Mouse (Mus musculus): ENCODE measurements around the gene Hivep1. TPM values are rescaled to one million over a fixed set of nuclear protein-coding genes. Genes with fewer than 3 reads are reported as not detected.

Hivep1 gene
- polyA plus RNA-seq, 1 experiment from 2014 or later = 18.5 TPM

GRCm38 (mm10) chr13:42052696-42053541 is 1.1 kb downstream of the Hivep1 start:
- WGBS = under 1% methylated on average over 30 of the region's 41 CpGs
- H3K36me3 ChIP-seq = peaks cover 21% of the 10 kb centered on the region
- H3K4me1 ChIP-seq = peaks cover 29% of the 10 kb centered on the region
- ATAC-seq (ENCODE audit: low FRiP score, low read depth) = peak; percentile 77
- no peaks in the 10 kb centered on the region for H3K27me3 ChIP-seq
- H3K9me3 ChIP-seq = no peaks in the 10 kb centered on the region
- peak overlapping the region; percentile 95 for H3K9ac ChIP-seq (replicated peaks)
- H3K27ac ChIP-seq (replicated peaks) = peak overlapping the region; percentile 98
- peak overlapping the region; percentile 74 for H3K4me2 ChIP-seq (replicated peaks)
- H3K4me3 ChIP-seq = peak overlapping the region; percentile 93

DNA sequence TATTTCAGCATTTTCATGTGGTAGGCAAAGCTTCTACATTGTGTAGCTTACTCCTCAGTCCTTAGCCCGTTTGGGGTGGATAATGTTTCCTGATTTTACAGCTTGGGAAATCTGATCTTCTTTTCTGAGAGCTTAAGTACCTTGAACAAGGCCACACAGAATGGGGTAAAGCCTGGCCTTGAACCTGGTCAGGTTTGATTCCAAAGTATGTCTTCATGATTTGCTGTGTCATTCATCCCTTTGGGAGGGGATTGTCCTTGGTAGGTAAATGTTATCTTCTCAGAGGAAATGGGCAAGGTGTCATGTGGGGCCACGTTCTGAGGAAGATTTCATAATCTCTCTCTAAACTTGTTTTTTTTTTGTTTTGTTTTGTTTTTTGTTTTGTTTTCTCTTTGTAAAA is 1.8 kb downstream of the Hivep1 start:
- Histone ChIP-seq H3K9ac (replicated peaks) (peak overlapping the region; percentile 95), H3K9me3 (no peaks in the 10 kb centered on the region), H3K4me1 (peaks cover 29% of the 10 kb centered on the region), H3K27me3 (no peaks in the 10 kb centered on the region), H3K4me2 (replicated peaks) (peak overlapping the region; percentile 74), H3K27ac (replicated peaks) (peak overlapping the region; percentile 98; the same call in 1 of the 2 replicates), H3K4me3 (peak overlapping the region; percentile 93), H3K36me3 (peaks cover 25% of the 10 kb centered on the region)
- no peak for ATAC-seq (ENCODE audit: low FRiP score, low read depth)
- WGBS = 30% methylated on average over 2 of the region's 2 CpGs

DNA sequence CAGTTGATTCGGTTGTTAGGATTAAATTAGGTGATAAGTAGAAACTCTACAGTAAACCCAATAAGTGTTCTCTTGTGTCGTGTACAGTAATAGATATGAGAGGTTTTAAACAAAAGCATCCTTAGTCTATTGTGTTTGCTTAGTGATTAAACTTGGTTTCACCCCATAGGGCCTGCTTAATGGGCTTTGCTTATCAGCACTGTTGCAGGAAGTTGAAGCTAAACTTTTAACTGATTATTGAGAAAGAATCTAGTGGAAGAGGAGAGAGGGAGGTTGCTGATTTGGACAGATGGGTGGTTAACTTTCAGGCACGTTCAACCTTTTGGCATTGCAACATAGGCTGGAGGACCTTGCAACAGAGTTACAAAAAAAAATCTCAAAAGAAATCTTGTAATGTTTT is 2.3 kb downstream of the Hivep1 start:
- H3K9me3 ChIP-seq = no peaks in the 10 kb centered on the region
- H3K4me3 ChIP-seq = no peak overlapping the region
- no peak overlapping the region for H3K9ac ChIP-seq (replicated peaks)
- H3K4me1 ChIP-seq = peaks cover 24% of the 10 kb centered on the region
- no peak overlapping the region for H3K4me2 ChIP-seq (replicated peaks)
- ATAC-seq (ENCODE audit: low FRiP score, low read depth) = no peak
- H3K36me3 ChIP-seq = peaks cover 28% of the 10 kb centered on the region
- 70% methylated on average over 3 of the region's 3 CpGs for WGBS
- H3K27me3 ChIP-seq = no peaks in the 10 kb centered on the region
- H3K27ac ChIP-seq (replicated peaks) = no peak overlapping the region

DNA sequence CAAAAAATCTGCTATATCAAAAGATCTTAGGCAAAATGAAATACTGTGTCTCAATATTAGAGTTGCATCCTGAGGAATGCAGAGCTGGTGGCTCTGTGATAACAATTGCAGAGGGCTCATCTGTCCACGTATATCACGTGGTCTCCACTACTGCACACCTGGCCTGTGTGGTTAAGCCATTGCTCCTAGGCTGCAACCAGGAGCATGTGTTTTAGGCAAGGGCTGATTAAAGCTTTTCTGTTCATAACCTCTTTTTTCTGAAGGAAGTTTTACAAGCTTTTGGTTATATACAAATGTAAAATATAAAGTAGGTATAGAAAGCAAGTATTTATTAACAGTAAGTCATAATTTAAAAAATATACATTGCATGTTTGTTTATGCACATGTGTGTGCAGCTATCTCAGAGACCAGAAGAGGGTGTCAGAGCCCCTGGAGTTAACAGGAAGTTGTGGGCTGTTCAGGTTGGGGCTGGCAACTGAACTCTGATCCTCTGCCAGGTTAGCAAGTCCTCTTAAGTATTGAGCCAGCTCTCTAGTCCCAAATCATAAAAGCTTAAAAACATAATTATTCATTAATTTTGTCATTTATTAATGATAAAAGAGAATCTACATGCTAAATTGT is 5.0 kb downstream of the Hivep1 start:
- H3K4me2 ChIP-seq (replicated peaks) = no peak overlapping the region
- no peaks in the 10 kb centered on the region for H3K9me3 ChIP-seq
- H3K27me3 ChIP-seq = no peaks in the 10 kb centered on the region
- WGBS = 98% methylated on average over 2 of the region's 2 CpGs
- H3K4me1 ChIP-seq = peaks cover 17% of the 10 kb centered on the region
- ATAC-seq (ENCODE audit: low FRiP score, low read depth) = no peak
- peaks cover 39% of the 10 kb centered on the region for H3K36me3 ChIP-seq
- no peak overlapping the region for H3K4me3 ChIP-seq
- H3K27ac ChIP-seq (replicated peaks) = no peak overlapping the region
- H3K9ac ChIP-seq (replicated peaks) = no peak overlapping the region

DNA sequence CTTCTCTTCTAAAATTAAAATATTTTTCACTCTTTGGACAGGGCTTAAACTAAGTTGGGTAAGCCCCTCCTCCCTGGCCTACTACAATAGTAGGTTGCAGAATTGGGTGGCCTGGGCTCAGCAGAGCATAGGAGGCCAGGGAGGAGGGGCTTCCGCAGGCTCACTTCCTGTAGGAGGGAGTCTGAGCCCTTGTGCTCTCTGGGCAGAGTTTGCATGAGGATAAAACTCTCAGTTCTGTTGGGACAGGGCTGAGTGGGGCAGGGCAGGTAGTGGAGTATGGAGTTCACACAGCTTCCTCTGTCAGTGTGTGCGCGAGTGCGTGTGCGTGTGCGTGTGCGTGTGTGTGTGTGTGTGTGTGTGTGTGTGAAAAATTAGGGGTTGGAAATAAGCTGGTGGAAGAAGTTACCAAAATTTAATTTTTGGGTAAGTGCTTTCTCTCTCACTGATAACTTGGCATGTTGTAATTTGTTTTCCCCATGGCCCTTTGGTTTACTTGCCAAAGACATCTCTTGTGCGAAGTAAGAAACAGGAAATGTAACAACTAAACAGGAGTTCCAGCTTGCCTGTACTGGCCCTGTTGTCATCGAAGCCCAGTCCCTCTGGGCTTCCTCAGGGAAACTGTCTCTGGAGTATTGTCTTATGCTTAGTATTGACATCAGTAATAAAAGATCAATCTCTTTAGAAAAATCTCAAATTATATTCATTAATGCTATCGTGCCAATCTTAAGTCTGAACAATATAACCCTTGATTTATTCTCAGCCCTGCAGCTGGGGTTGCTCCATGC is 9.2 kb downstream of the Hivep1 start:
- no peaks in the 10 kb centered on the region for H3K9me3 ChIP-seq
- ATAC-seq (ENCODE audit: low FRiP score, low read depth) = no peak

DNA sequence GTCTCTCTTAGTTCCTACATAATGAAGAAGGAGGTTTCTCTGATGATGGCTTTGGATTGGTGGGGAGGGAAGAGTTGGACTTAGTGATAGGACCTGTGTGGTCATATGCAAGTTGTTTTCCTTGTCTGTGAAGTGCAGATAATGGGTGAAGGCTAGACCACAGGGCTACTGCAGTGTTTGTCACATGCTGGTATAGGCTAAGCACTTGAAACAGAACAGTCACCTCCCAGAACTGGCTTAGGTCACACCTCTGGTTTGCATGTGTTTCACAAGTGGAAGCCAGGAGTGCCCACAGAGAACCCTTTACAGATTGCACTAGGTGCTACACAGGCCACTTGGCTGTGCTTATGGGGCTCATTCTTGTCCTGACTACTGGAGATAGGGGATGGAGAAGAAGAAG is 12.4 kb downstream of the Hivep1 start:
- Histone ChIP-seq H3K27ac (replicated peaks) (no peak overlapping the region), H3K4me3 (no peak overlapping the region), H3K9me3 (no peaks in the 10 kb centered on the region), H3K36me3 (peaks cover 25% of the 10 kb centered on the region), H3K9ac (replicated peaks) (no peak overlapping the region), H3K27me3 (no peaks in the 10 kb centered on the region), H3K4me1 (no peaks in the 10 kb centered on the region), H3K4me2 (replicated peaks) (no peak overlapping the region)
- no peak for ATAC-seq (ENCODE audit: low FRiP score, low read depth)

More for the DNA sequence above, 9.2 kb downstream of the Hivep1 start:
- Histone ChIP-seq H3K4me1 (no peaks in the 10 kb centered on the region), H3K9ac (replicated peaks) (no peak overlapping the region), H3K4me2 (replicated peaks) (no peak overlapping the region), H3K4me3 (no peak overlapping the region), H3K27ac (replicated peaks) (no peak overlapping the region), H3K36me3 (peaks cover 38% of the 10 kb centered on the region), H3K27me3 (no peaks in the 10 kb centered on the region)
- WGBS = 88% methylated on average over 10 of the region's 10 CpGs

DNA sequence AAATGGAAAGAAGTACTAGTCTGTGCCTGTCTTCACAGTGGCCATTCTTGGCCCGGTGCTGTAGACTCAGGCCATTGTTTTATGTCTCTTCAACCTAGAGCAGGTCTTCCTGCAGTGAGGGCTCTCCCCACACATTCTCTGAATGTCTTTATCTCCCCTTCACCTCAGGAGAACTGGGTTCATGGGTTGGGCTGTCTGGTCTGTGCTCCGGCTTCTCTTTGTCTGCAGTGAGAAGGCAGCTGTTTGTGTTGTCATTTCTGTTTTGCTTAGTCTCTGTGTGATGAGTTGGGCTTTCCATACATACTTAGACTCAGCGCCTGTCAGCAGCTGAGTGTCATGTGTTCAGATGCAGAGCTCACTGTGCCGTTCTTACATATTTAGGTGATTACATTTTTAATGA is 18.4 kb downstream of the Hivep1 start:
- no peak for ATAC-seq (ENCODE audit: low FRiP score, low read depth)
- no peaks in the 10 kb centered on the region for H3K27me3 ChIP-seq
- H3K4me2 ChIP-seq (replicated peaks) = no peak overlapping the region
- H3K9me3 ChIP-seq = no peaks in the 10 kb centered on the region
- 59% methylated on average over 4 of the region's 4 CpGs for WGBS
- H3K4me1 ChIP-seq = peaks cover 3% of the 10 kb centered on the region; the same call in 1 of the 2 replicates
- H3K4me3 ChIP-seq = no peak overlapping the region
- no peak overlapping the region for H3K27ac ChIP-seq (replicated peaks)
- H3K9ac ChIP-seq (replicated peaks) = no peak overlapping the region
- H3K36me3 ChIP-seq = peaks cover 12% of the 10 kb centered on the region; the same call in 1 of the 2 replicates

GRCm38 (mm10) chr13:42071011-42071410 is 19.2 kb downstream of the Hivep1 start:
- ATAC-seq (ENCODE audit: low FRiP score, low read depth) = no peak
- H3K4me3 ChIP-seq = no peak overlapping the region
- H3K27ac ChIP-seq (replicated peaks) = no peak overlapping the region
- no peak overlapping the region for H3K4me2 ChIP-seq (replicated peaks)
- peaks cover 3% of the 10 kb centered on the region; the same call in 1 of the 2 replicates for H3K4me1 ChIP-seq
- WGBS = 85% methylated on average over 6 of the region's 6 CpGs
- H3K9me3 ChIP-seq = no peaks in the 10 kb centered on the region
- H3K27me3 ChIP-seq = no peaks in the 10 kb centered on the region
- H3K9ac ChIP-seq (replicated peaks) = no peak overlapping the region
- peaks cover 12% of the 10 kb centered on the region; the same call in 1 of the 2 replicates for H3K36me3 ChIP-seq

DNA sequence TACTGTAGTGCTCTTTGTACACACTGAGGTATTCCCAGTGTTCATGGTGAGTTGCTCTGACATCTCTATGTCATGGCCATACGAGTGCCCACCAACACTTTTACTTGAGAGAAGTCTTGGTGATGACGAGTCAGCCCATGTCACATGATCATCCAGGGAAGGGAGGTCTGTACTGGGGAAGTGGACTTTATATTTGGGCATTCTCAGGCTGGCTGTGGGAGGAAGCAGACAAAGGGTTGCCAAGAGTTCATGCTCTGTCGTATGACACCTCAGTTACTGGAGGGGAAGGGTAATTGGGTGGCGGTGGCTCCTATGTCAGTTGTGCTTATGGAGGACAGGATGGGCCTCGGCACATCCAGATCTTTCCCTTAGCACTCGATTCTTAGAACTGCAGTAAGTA is 21.5 kb downstream of the Hivep1 start:
- H3K9ac ChIP-seq (replicated peaks) = no peak overlapping the region
- no peak overlapping the region for H3K4me2 ChIP-seq (replicated peaks)
- no peaks in the 10 kb centered on the region for H3K9me3 ChIP-seq
- H3K36me3 ChIP-seq = peaks cover 7% of the 10 kb centered on the region; the same call in 1 of the 2 replicates
- peaks cover 3% of the 10 kb centered on the region; the same call in 1 of the 2 replicates for H3K4me1 ChIP-seq
- WGBS = 91% methylated on average over 6 of the region's 6 CpGs
- no peak for ATAC-seq (ENCODE audit: low FRiP score, low read depth)
- H3K27ac ChIP-seq (replicated peaks) = no peak overlapping the region
- no peak overlapping the region for H3K4me3 ChIP-seq
- H3K27me3 ChIP-seq = no peaks in the 10 kb centered on the region

DNA sequence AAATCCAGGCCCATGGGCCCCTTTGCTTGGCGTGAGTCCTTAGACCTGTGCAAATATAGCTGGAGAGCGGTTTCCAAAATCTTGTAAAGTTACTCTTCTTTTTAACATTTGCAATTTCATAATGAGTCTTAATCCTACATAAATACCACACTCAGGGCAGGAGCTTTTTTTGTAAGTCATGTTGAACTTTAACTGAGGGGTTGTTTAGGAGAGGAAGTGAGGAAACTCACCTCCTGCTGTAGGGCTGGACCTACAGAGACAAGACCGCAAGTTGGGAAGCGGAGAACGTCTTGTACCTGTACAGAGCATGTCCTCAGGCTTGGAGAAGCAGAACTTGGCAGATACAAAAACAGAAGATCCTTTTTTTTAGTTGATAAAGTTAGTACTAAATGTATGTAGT is 23.7 kb downstream of the Hivep1 start:
- Histone ChIP-seq H3K4me3 (no peak overlapping the region), H3K9me3 (no peaks in the 10 kb centered on the region), H3K27me3 (no peaks in the 10 kb centered on the region), H3K9ac (replicated peaks) (no peak overlapping the region), H3K4me2 (replicated peaks) (no peak overlapping the region), H3K36me3 (peaks cover 11% of the 10 kb centered on the region; the same call in 1 of the 2 replicates), H3K4me1 (no peaks in the 10 kb centered on the region), H3K27ac (replicated peaks) (no peak overlapping the region)
- 94% methylated on average over 5 of the region's 5 CpGs for WGBS
- ATAC-seq (ENCODE audit: low FRiP score, low read depth) = no peak

- peaks cover 22% of the 10 kb centered on the region for H3K36me3 ChIP-seq
- WGBS = 98% methylated on average over 5 of the region's 5 CpGs
Observed at GRCm38 (mm10) chr13:42076751-42077302, 25.0 kb downstream of the Hivep1 start.

More at GRCm38 (mm10) chr13:42076751-42077302, 25.0 kb downstream of the Hivep1 start:
- ATAC-seq (ENCODE audit: low FRiP score, low read depth) = no peak
- Histone ChIP-seq H3K4me3 (no peak overlapping the region), H3K4me1 (no peaks in the 10 kb centered on the region), H3K27ac (replicated peaks) (no peak overlapping the region), H3K9ac (replicated peaks) (no peak overlapping the region), H3K9me3 (no peaks in the 10 kb centered on the region), H3K4me2 (replicated peaks) (no peak overlapping the region), H3K27me3 (no peaks in the 10 kb centered on the region)

Data from midbrain, embryonic 12.5 days (tissue).